9 mouse cellular contexts compared by ENCODE assay signal in genomic region chr7:136938371-136938770, GRCm38 (mm10).
"Had no signal": no experiment of that assay in that cellular context is flagged by ENCODE, and none has a peak within 500 bp of the region (broad histone marks: within the 10 kb centered on the region; RNA-seq: fewer than 3 reads in every experiment).

No protein-coding gene starts in this region.

- H3K4me1 ChIP-seq: midbrain, embryonic 12.5 days had no signal

- H3K9me3 ChIP-seq: kidney, embryonic 15.5 days; limb, embryonic 13.5 days; midbrain, embryonic 12.5 days had no signal

- H3K4me3 ChIP-seq: kidney, embryonic 15.5 days; limb, embryonic 13.5 days; midbrain, embryonic 12.5 days had no signal

- ATAC-seq: intestine, embryonic 16.5 days had no signal

- H3K27me3 ChIP-seq: kidney, embryonic 15.5 days; limb, embryonic 13.5 days; midbrain, embryonic 12.5 days had no signal

- H3K36me3 ChIP-seq: kidney, embryonic 15.5 days; limb, embryonic 13.5 days; midbrain, embryonic 12.5 days had no signal

- H3K9ac ChIP-seq: kidney, embryonic 15.5 days; limb, embryonic 13.5 days; liver, embryonic 14.5 days; midbrain, embryonic 12.5 days had no signal

- H3K4me2 ChIP-seq: kidney, embryonic 15.5 days; limb, embryonic 13.5 days; midbrain, embryonic 12.5 days had no signal

- DNase-seq: left cerebral cortex, postnatal 4 days; lung, adult 18-20 months; lung, postnatal 36 days; thymus, postnatal 36 days had no signal

- H3K27ac ChIP-seq: kidney, embryonic 15.5 days; limb, embryonic 13.5 days; liver, embryonic 14.5 days; midbrain, embryonic 12.5 days had no signal
